Mouse (Mus musculus) stomach, postnatal 0 days (tissue): ENCODE measurements at regions not wholly inside any gene's neighbourhood (a gene's known extent, or its start where the extent isn't known, plus 50 kb on each side); places are given as distances from the start of the nearest gene placed in this dataset.

Experiments
- CTCF ChIP-seq: IDR thresholded peaks from 2 replicates; pipeline ENCODE4 v1.5.1; 2016; ENCODE audit warnings: antibody characterized with exemption, low read depth, mild to moderate bottlenecking, moderate library complexity
- EP300 ChIP-seq: optimal IDR thresholded peaks from 2 replicates; pipeline ENCODE3; 2016; ENCODE audit warnings: antibody characterized with exemption

GRCm38 (mm10) chr13:107365766-107366165 is 343.8 kb upstream of the Kif2a start:
- no peak for TF ChIP-seq CTCF
- no peak for TF ChIP-seq EP300
